Mouse (Mus musculus) ovary, postnatal 14 days (tissue): ENCODE measurements around the gene Bag5.
A peak's percentile ranks its signal among the peaks of the same experiment; 100 is the strongest.

Source experiments
- DNase-seq: peaks from one replicate; pipeline ENCODE4 v3.0.0; 2022; ENCODE audit warnings: low spot score

The Bag5 gene

DNA sequence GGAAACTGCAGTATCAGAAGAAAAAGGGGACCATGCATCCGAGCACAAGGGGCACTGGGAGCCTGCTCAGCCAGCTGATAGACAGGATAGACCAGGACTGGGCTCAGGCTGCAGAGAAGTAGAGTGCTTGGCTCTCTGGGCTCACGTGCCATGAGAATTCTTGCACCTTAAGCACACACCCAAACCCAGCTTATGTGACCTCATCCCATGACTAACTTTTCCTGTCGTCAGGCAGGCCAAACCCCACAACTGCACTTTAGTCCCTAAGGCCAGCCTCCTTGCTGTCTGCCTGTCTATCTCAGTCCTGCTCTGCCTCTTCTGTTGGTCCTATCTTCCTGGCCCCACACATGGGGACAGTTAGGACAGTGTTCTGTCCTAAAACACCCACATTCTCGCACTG lies 15.3 kb downstream of the Bag5 start:
- DNase-seq = no peak

DNA sequence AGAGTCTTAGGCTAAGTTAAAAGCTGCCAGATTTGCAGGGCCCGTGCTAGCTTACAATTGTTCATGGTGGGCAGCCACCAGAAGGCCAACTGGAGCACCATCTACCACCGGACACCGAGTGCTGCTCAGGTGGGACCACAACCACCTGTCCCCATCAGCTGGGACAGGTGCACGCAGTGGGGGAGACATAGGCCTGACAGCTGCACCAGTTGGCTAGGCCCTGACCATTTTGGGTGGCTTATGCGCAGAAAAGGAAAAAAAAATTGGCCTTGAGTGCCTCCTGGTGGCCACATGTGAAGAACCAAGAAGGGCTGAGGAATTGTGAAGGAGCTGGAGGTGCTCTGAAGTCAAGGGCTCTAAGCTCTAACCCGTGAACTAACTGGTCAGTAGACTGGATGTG lies 16.8 kb downstream of the Bag5 start:
- DNase-seq = peak; percentile 68

DNA sequence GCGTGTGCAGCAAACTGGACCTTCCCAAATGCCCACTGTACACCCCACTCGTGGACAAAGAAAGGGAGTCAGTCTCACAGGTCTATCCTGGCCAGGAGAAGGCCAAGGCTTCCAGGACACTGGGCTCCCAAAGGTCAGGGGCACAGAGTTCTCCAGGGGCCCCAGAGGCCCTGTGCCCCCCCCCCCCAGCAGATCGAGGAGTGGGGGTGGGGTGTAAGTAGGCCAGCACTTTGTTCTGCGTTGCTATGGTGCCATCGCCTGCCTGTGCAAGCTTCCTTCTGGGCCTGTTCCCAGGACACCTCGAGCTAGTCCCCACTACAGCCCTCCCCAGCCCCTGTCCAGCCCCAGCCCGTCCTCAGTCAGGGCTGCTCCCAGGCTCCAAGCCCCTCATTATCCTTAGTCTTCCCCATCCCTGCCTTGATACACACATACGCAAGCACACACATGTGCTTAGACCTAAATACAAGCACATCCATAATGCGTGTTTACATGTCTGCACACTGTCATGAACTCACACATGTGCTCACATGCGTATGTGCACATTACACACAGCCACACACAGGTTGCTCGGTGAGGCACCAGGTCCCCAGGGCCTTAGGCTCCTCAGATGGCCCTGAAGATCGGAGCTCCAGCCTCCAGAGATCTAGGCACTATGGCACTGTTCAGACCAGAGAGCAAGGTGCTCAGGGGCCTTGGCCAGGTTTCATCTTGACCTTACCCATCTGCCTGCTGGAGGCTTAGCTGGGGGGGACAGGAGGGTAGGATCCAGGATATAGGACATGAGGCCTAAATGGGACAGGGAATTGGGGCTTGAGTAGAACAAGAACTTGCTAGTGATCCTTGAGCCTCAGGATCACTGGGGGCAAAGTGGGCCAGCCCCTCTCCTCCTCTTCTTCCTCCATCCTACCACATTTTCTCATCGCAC lies 17.9 kb downstream of the Bag5 start:
- DNase-seq = no peak

DNA sequence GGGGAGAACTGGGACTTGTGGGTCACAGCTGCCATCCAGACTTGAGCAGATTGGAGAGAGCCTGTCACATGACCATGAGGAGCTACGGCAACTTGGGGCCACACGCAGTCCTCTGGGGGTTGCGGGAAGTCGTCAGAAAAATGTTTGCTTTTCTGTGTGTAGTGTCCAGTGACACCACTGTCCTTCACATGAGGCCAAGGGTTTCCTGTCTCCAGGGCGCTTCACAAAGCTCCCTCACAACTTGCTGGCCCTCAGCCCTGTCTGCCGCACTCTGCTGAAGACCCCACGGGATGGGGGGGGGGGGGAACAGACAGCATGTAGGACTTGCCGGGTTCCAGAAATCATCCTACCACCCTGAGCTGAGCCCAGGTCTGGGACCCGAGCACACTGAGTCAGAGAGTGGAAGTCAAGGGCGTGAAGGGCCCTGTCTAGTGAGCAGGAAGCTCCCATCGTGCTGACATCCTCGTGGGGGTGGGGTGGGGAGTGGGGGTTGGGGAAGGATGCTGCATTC lies 18.7 kb downstream of the Bag5 start:
- no peak for DNase-seq

DNA sequence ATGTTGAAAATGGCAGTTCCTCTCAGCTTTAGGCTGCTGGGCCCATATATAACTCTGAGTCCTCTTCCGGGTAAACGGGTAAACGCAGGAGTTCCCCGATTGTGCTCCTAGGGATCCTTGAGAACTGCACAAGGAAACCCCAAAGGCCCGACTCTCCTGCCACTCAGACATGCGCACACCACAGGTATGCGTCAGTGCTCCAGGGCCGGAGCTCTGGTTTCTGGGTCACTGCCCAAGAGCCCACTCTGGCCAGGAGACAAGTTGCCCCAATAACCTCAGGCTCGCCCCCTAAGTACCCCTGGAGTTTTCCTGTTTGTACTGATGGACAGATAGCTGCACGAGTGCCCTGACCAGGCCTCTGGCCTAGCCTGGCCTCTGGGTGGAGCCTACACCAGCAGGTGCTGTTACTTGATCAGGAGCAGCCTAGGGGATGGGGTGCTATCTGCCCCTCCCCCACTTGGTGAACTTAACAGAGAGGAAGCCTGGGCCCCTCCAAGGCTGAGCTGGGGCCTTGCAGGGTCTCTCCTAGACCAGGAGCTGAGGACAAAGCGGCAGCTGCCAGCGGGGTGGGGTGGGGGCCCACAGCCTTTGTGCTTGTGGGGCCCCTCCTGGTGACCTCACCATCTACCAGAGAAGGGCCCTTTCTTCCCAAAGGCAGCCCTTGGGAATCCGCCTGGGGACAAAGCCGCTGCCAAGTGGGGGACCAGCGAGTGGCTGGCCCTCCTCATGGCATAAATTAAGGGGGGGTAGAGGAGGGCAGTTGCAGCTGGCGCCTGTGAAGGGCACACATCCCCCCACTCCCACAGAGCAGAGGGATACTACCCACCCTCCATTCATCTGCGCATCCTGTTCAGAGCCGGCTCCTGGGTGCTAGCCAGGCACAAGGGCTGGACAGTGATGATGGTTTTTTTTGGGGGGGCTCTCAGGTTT lies 19.5 kb downstream of the Bag5 start:
- no peak for DNase-seq

DNA sequence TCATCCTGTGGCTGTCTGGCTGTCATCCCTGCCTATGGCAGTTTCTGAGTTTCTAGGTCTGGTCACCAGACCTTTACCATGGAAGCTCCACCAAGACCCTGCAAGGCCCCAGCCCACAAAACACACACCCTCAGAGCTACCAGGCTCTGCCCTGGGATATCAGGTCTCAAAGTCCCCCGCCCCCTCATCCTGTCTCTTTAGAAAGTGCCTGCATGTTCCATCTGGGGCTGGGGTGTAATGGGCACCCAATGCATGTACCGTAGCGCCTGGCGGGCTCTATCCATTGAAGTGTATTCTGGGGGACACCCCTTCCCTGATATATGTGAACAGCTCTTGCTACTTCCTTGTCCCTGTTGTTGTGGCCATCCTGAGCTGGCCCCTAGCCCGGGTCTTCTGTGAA lies 20.2 kb downstream of the Bag5 start:
- DNase-seq = no peak

DNA sequence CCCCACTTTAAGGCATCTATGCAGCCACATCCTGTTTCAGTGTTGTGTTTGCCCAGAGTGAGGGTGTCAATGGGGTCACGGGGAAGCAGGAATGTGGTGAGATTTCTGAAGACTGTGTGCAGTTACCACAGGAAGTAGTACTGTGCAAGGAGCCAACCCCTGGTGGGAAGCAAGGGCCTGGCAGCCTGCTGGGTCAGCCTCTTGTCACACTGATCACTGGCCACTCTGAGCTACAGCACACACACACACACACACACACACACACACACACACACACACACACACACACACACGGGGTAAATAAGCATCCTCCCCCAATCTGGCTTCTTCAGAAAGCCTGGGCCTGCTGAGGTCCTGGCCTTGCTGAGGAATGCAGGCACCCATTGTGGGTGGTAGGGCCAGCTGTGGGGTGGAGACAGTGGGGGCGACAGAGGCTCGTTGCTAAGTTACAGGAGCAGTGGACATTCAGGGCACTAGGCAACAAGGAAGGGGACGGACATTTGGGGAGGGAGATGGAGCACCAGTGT lies 21.6 kb downstream of the Bag5 start:
- no peak for DNase-seq

DNA sequence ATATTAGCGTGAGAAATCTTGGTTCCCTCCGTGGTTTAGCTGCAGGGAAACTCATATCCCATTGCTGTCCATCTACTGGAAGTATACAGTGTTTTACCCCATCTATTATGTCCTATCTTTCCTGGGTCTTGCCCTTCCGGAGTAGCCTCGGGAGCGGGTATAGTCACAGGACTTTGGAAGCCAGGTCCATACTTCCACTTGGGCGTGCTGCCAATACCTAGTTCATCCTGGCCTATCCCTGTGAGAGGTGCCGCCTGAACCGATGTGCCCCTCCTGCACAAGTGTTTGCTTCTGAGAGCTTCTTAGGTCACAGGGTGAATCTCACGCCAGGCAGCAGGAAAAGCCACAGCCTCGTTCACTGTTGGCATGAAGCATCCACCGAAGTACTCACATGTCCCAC lies 23.6 kb downstream of the Bag5 start:
- DNase-seq = no peak

DNA sequence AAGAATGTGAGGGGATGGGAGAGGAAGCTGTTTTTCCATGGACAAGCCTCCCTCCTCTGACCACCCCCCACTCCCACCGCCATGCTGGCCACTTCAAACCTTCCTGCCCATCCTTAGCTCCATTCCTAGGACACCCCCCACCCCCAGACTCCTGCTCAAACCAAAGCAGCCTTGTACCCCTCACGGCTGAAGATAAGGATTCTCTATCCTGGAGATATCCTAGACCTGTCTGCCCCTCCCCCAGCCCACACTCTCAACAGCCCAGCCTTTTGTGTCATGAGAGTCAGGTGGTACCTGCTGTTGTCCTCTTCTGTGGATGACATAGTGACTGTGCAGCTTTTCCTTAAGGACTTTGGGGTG lies 25.0 kb downstream of the Bag5 start:
- no peak for DNase-seq

DNA sequence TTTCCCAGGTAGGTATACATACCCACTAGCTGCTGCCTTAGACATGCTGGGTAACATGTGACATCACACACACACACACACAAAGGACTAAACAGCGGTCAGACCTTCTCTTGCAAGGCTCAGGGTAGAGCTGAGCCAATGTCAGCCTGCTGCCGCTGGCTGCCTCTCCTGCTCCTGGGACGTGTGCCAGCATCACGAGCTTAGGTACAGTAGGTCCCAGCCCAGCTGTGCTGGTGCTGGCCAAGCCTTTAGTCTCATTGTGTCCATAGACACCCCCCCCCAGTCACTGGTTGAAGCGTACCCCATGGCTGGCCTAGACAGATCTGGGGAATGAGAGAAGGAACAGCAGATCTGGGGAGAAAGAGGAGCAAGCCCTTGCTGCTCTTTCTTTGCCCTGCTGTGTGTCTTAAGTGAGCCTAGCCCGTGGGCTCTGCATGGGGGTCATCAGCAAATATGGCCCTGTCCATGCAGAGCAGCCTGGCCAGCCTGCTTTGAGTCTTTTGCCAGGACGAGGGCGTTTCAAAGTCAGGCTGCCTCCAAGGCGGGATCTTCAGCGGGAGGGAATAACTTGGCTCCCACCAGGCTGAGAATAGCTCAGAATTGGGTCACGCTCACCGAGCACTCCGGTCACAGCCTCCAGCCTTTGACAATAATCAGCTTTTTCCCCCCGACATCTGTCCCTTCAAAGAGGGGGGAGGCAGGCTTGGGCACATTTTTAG lies 25.5 kb downstream of the Bag5 start:
- DNase-seq = peak; percentile 64

DNA sequence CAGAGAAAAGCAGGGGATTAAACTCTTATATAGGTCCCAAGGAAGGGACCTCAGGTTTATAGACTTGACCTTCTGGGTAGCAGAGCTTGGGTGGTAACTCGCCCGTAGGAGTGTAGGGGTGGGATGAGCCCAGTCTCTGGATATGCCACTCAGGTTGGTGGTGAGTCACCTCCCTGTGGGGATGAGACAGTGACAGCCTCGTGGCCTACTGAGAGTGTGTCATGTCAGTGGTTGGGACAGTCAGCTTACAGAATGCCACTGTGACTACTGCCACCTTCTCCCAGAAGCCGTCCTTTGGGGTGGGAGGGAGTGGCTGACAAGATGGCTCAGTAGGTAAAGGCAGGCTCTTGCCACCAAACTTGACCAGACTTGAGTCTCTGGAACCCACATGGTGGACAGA lies 26.7 kb downstream of the Bag5 start:
- no peak for DNase-seq

DNA sequence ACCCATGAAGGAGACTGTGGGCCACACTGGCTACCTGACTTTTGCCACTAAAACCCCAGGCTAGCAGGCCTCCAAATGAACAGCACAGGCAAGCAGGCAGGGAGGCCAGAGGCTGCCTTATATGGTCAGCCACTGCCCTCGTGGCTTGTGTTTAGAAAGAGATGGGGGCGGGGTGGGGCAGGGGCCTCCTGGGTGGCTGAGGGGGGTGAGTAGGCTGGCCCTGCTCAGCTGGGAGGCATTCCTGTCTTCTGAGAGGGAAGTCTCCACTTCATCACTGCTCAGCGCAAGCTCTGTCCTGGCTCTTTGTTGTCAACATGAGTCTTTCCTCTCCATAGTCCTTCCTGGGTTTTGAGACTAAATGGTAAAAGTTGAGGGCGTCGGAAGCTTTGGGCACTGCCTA lies 30.3 kb downstream of the Bag5 start:
- no peak for DNase-seq

DNA sequence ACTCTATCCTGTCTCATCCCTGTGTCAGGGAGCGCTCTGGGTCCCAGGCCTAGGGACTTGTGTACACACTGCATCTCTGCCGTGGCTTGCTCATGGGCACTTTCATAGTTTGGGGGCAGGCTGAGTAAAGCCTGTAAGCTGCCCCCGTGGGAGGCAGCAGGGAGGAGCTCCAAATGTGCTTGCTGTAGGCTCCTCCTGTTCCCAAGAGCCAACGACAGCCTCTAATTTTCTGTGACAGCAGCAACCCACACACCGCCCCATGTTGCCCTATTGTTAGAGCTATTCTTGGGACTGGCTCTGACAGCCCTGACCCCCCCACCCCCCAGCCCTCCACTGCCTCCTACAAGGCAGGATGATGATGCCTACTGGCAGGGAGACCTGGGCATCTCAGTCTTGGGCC lies 31.1 kb downstream of the Bag5 start:
- DNase-seq = no peak

DNA sequence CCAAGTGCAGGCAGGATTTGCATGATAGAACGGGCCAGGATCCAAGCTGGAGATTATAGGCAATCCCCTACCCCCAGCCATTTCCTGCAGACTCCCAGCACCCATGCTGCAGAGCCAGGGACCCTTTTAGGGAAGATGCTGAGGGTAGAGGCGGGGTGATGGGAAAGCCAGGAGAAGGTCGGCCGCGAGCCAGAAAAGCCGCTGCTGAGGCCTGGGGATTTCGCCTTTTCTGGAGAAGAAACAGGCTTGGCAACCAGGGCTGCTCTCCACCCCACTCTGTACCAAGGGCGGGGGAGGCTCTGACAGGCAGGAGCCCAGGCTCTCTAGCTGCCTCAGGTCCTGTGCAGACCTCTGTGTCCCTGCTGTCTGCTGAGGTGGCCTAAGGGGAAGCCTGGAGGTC lies 31.8 kb downstream of the Bag5 start:
- DNase-seq = no peak

DNA sequence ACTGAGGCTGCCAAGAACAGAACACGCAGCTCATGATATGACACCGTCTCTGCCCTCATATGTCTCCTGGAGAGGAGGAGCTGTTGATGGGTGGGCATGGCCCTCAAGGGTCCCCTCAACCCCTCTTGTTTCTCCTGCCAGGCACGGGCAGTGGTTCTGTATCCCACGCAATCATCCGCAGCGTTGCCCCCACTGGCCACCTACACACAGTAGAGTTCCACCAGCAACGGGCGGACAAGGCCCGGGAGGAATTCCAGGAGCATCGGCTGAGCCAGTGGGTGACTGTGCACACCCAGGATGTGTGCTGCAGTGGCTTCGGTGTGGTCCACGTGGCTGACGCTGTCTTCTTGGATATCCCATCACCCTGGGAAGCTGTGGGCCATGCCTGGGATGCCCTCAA lies 32.4 kb downstream of the Bag5 start:
- DNase-seq = no peak

DNA sequence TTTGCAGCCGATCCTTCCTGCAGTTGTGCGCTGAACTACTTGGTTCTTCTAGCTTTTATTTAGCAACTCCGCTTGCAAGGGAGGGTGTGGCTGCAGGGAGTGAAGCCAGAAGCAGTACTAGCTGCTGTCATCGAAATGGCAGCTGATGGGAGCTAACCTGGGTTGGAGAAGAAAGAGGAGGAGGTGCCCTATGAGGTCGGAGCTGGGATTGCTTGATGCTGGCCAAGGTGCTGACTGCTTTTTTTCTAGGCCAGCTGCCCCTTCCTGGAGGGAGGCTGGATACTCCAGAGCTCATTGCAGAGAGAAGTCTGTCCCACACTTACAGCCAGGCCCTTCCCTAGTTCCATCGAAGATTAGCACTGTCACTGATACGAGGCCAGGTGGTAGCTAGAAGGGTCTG lies 34.1 kb downstream of the Bag5 start:
- DNase-seq = no peak

DNA sequence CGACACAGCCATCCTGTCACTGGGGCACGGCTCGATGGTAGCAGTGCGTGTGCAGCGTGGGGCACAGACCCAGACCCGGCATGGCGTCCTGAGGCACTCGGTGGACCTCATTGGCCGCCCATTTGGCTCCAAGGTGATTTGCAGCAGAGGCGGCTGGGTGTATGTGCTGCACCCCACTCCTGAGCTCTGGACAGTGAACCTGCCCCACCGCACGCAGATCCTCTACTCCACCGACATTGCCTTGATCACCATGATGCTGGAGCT lies 34.5 kb downstream of the Bag5 start:
- DNase-seq = no peak

DNA sequence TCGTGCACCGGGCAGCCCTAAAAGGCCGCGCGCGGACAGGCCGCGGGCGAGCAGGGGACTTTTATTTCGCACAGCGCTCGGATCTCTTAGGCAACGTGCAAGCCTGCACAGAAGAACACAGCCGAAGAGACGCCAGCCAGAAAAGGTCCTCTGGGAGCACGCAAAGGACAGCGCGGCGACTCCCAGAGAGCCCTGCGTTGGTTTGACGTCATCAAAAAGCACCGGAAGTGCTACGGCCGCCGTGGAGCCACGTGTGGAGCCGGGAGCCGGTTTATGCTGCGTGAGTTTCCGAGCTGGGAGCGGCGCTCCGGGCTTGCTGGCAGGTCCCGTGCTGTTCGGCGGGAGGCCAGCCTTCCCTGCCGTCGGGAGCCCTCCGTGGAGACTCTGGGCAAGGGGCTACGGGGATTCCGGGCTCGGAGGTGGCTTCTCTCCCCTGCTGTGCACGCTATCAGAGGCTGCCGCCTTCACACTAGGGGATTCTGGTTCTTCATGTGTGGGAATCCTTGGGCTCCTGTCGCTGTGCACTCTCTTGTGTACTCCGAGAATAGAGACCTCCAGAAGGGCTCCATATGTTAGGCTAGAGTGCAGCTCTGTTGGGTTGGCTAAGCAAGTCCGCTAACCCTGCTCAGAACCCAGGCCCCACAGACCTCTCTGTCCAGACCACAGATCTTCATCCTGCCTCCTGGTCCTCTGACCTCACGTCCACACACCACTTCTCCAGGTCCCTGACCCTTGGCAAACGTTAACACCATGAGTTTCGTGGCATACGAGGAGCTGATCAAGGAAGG lies 35.0 kb downstream of the Bag5 start, which contains the start of gene Trmt61a:
Gene Trmt61a, plus strand, starts transcription at position 224 of the 788 bp plus-strand sequence.
- peak; percentile 88 for DNase-seq

DNA sequence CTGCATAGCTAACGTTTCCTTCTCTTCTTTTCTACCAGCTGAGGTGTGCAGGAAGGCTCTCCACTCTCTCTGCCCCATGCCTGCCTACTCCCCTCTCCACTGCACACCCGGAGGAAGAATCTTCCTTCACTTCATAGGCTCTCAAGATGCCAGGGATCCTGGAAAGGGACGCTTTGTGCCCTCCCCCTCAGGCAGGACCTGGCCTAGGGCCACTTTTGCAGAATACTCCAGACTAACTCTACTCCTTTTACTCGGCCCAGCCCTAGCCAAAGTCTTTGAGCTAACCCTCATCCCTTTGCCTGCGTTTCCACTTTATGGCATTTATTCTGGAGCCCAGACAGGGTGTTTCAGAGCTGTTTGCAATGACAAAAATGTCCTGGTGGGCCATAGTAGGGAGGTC lies 35.6 kb downstream of the Bag5 start:
- no peak for DNase-seq

DNA sequence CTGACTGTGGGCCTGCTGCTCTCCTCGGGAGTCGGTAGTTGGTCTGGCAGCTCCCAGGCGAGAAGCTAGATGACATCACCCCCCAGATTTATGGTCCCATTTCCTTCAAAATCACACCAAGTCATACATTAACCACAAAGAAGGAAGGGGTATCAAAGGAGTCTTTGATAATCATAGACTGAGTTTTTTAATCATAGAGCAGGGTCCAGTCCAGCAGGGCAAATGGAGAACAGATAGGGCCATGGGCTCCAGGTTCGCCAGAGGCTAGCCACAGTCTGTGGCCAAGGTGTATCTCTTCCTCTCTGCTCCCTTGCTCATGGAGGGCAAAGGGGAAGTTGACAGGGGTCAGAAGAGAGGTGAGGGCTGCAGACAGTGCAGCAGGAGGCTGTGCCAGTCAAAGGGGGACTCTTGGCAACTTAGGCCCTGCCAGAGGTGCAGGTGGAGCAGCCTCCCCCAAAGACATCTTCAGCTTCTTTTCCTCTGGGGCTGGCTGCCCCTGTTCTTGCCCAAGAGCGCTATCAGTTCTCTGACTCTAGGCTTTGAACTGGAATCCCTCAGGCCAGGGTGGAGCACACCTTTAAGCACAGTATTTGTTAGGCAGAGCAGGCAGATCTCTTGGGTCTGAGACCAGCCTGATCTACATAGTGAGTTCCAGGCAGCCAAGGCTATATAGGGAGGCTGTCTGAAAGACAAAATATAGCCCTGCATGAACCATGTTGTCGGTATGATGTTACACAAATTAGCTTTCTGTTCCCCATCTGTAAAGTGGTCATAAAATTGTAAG lies 37.1 kb downstream of the Bag5 start:
- no peak for DNase-seq
